Mouse (Mus musculus) CD8-positive naive resting alpha-beta T cell, adult 2 months (primary cell): ENCODE data around the gene Ctsa.
"Not testable (repeated sequence)": the region's sequence is repeated elsewhere in the genome, so short reads cannot be mapped to it uniquely, and the experiment has no call there.

Experiments used
- DNase-seq, 2 experiments: peaks; one replicate each; pipeline ENCODE4 v3.0.0; 2022; ENCODE audit warnings: low read depth in 2 of 2, low spot score in 2 of 2

Gene Ctsa

GRCm38 (mm10) chr2:164832748-164833301 is at the start of gene Ctsa:
TSS of gene Ctsa (plus strand) at chr2:164832873.
- peak; percentile 68 to 77 for DNase-seq

GRCm38 (mm10) chr2:164783926-164784581 is 48.6 kb upstream of the Ctsa start:
- no peak for DNase-seq

GRCm38 (mm10) chr2:164784869-164785420 is 47.7 kb upstream of the Ctsa start:
- DNase-seq = no peak

GRCm38 (mm10) chr2:164785481-164786387 is 46.9 kb upstream of the Ctsa start, which contains the start of gene Snx21:
TSS of gene Snx21 (plus strand) at chr2:164785823.
- peak; percentile 21 to 38 for DNase-seq

- DNase-seq = no peak
Measured at GRCm38 (mm10) chr2:164786388-164786885, 46.2 kb upstream of the Ctsa start.

GRCm38 (mm10) chr2:164787032-164787431 is 45.6 kb upstream of the Ctsa start:
- DNase-seq = no peak

- no peak for DNase-seq
Measured at GRCm38 (mm10) chr2:164787779-164788178, 44.9 kb upstream of the Ctsa start.

GRCm38 (mm10) chr2:164788411-164788810 is 44.3 kb upstream of the Ctsa start:
- no peak for DNase-seq

- DNase-seq = no peak
Measured at GRCm38 (mm10) chr2:164790451-164790850, 42.2 kb upstream of the Ctsa start.

- no peak for DNase-seq
Measured at GRCm38 (mm10) chr2:164791841-164792261, 40.8 kb upstream of the Ctsa start.

- DNase-seq = no peak
Measured at GRCm38 (mm10) chr2:164792400-164793190, 40.1 kb upstream of the Ctsa start.

GRCm38 (mm10) chr2:164793236-164793635 is 39.4 kb upstream of the Ctsa start:
- peak; percentile 38 to 67 for DNase-seq

- DNase-seq = no peak
Measured at GRCm38 (mm10) chr2:164793772-164794171, 38.9 kb upstream of the Ctsa start.

- peak; percentile 69 to 76 for DNase-seq
Measured at GRCm38 (mm10) chr2:164794293-164794692, 38.4 kb upstream of the Ctsa start.

GRCm38 (mm10) chr2:164795868-164796267 is 36.8 kb upstream of the Ctsa start:
- no peak for DNase-seq

- not testable (repeated sequence) for DNase-seq
Measured at GRCm38 (mm10) chr2:164798554-164798953, 34.1 kb upstream of the Ctsa start.

GRCm38 (mm10) chr2:164800252-164801004 is 32.2 kb upstream of the Ctsa start:
- no peak for DNase-seq

GRCm38 (mm10) chr2:164803201-164803920 is 29.3 kb upstream of the Ctsa start:
- DNase-seq = no peak

GRCm38 (mm10) chr2:164803921-164804313 is 28.8 kb upstream of the Ctsa start:
- DNase-seq = no peak
